Mouse (Mus musculus): ENCODE measurements at regions not wholly inside any gene's neighbourhood (a gene's known extent, or its start where the extent isn't known, plus 50 kb on each side); places are given as distances from the start of the nearest gene placed in this dataset.

- no peak for ATAC-seq
- no peak overlapping the region for H3K9ac ChIP-seq (replicated peaks)
- H3K27ac ChIP-seq (ENCODE audit: low read depth) = no peak overlapping the region
- H3K4me2 ChIP-seq (ENCODE audit: low read depth, low read length) = no peak overlapping the region
- no peaks in the 10 kb centered on the region for H3K4me1 ChIP-seq (ENCODE audit: insufficient read depth)
- H3K4me3 ChIP-seq (ENCODE audit: low read depth, low read length) = no peak overlapping the region
- no peaks in the 10 kb centered on the region for H3K36me3 ChIP-seq (replicated peaks; ENCODE audit: insufficient read depth, low read length)
- 45% methylated on average over 2 of the region's 2 CpGs for WGBS (ENCODE audit: insufficient replicate concordance)
- H3K27me3 ChIP-seq (ENCODE audit: insufficient read depth, low read length) = no peaks in the 10 kb centered on the region
- no peak for DNase-seq
- TF ChIP-seq CTCF (IDR thresholded peaks at IDR 0.05; ENCODE audit: low read depth) = no peak
- no peak for TF ChIP-seq EP300 (IDR thresholded peaks at IDR 0.05; ENCODE audit: low read depth)
- H3K9me3 ChIP-seq (ENCODE audit: low read length) = no peaks in the 10 kb centered on the region
These were observed 1627.3 kb upstream of the Pabpc4l start for GRCm38 (mm10) chr3:48075306-48075705.

- H3K4me3 ChIP-seq (ENCODE audit: low read depth, low read length) = no peak overlapping the region
- no peaks in the 10 kb centered on the region for H3K36me3 ChIP-seq (replicated peaks; ENCODE audit: insufficient read depth, low read length)
- H3K4me1 ChIP-seq (ENCODE audit: insufficient read depth) = no peaks in the 10 kb centered on the region
- no peak overlapping the region for H3K4me2 ChIP-seq (ENCODE audit: low read depth, low read length)
- H3K9ac ChIP-seq (replicated peaks) = no peak overlapping the region
- DNase-seq (no peak), ATAC-seq (no peak)
- 42% methylated on average over 1 of the region's 1 CpGs for WGBS (ENCODE audit: insufficient replicate concordance)
- no peaks in the 10 kb centered on the region for H3K27me3 ChIP-seq (ENCODE audit: insufficient read depth, low read length)
- TF ChIP-seq EP300 (IDR thresholded peaks at IDR 0.05; ENCODE audit: low read depth) (no peak), CTCF (IDR thresholded peaks at IDR 0.05; ENCODE audit: low read depth) (no peak)
- no peak overlapping the region for H3K27ac ChIP-seq (ENCODE audit: low read depth)
- H3K9me3 ChIP-seq (ENCODE audit: low read length) = no peaks in the 10 kb centered on the region
These were observed 1620.6 kb upstream of the Pabpc4l start for GRCm38 (mm10) chr3:48068628-48069027.
